Mouse (Mus musculus): ENCODE data around the gene Zfp385c.

GRCm38 (mm10) chr11:100701301-100701700 lies 9.0 kb upstream of the Zfp385c start:
- TF ChIP-seq CTCF (IDR thresholded peaks at IDR 0.05; ENCODE audit: low read depth) (no peak), EP300 (IDR thresholded peaks at IDR 0.05; ENCODE audit: low read depth) (no peak)

All from liver, embryonic 14.5 days (tissue).